Mouse (Mus musculus): ENCODE data around the gene Manbal.

Gene Manbal

GRCm38 (mm10) chr2:157367184-157367893, at the start of gene Manbal:
TSS of gene Manbal (plus strand) at chr2:157367594.
- DNase-seq (ENCODE audit: low read depth, low spot score) = peak; percentile 92

GRCm38 (mm10) chr2:157320135-157320534, 47.3 kb upstream of the Manbal start:
- DNase-seq (ENCODE audit: low read depth, low spot score) = no peak

- DNase-seq (ENCODE audit: low read depth, low spot score) = no peak
Measured at GRCm38 (mm10) chr2:157320886-157321285, 46.5 kb upstream of the Manbal start.

GRCm38 (mm10) chr2:157322029-157322766, 45.2 kb upstream of the Manbal start:
- no peak for DNase-seq (ENCODE audit: low read depth, low spot score)

GRCm38 (mm10) chr2:157325238-157325637, 42.2 kb upstream of the Manbal start:
- no peak for DNase-seq (ENCODE audit: low read depth, low spot score)

- no peak for DNase-seq (ENCODE audit: low read depth, low spot score)
Measured at GRCm38 (mm10) chr2:157328106-157328505, 39.3 kb upstream of the Manbal start.

GRCm38 (mm10) chr2:157328570-157328969, 38.8 kb upstream of the Manbal start:
- DNase-seq (ENCODE audit: low read depth, low spot score) = peak; percentile 82

GRCm38 (mm10) chr2:157332059-157332458, 35.3 kb upstream of the Manbal start:
- DNase-seq (ENCODE audit: low read depth, low spot score) = no peak

- peak; percentile 90 for DNase-seq (ENCODE audit: low read depth, low spot score)
Measured at GRCm38 (mm10) chr2:157338663-157339062, 28.7 kb upstream of the Manbal start.

- no peak for DNase-seq (ENCODE audit: low read depth, low spot score)
Measured at GRCm38 (mm10) chr2:157339532-157339931, 27.9 kb upstream of the Manbal start.

GRCm38 (mm10) chr2:157340221-157340741, 27.1 kb upstream of the Manbal start:
- no peak for DNase-seq (ENCODE audit: low read depth, low spot score)

- DNase-seq (ENCODE audit: low read depth, low spot score) = peak; percentile 76
Measured at GRCm38 (mm10) chr2:157341554-157342270, 25.7 kb upstream of the Manbal start.

GRCm38 (mm10) chr2:157342328-157342926, 25.0 kb upstream of the Manbal start:
- DNase-seq (ENCODE audit: low read depth, low spot score) = no peak

GRCm38 (mm10) chr2:157343337-157343736, 24.1 kb upstream of the Manbal start:
- peak; percentile 62 for DNase-seq (ENCODE audit: low read depth, low spot score)

GRCm38 (mm10) chr2:157347361-157348159, 19.8 kb upstream of the Manbal start, which contains the start of gene Ghrh:
TSS of gene Ghrh (minus strand) at chr2:157347506.
- DNase-seq (ENCODE audit: low read depth, low spot score) = no peak

GRCm38 (mm10) chr2:157349121-157349778, 18.1 kb upstream of the Manbal start:
- DNase-seq (ENCODE audit: low read depth, low spot score) = no peak

- DNase-seq (ENCODE audit: low read depth, low spot score) = no peak
Measured at GRCm38 (mm10) chr2:157353183-157353582, 14.2 kb upstream of the Manbal start.

GRCm38 (mm10) chr2:157354106-157354505, 13.3 kb upstream of the Manbal start:
- DNase-seq (ENCODE audit: low read depth, low spot score) = no peak

- no peak for DNase-seq (ENCODE audit: low read depth, low spot score)
Measured at GRCm38 (mm10) chr2:157360028-157360427, 7.4 kb upstream of the Manbal start.

- no peak for DNase-seq (ENCODE audit: low read depth, low spot score)
Measured at GRCm38 (mm10) chr2:157363031-157363430, 4.4 kb upstream of the Manbal start.

Measured in ES-CJ7 (cell line).